Mouse (Mus musculus) stomach, embryonic 16.5 days (tissue): ENCODE measurements around the gene Gpr84. TPM values are rescaled to one million over a fixed set of nuclear protein-coding genes. Genes with fewer than 3 reads are reported as not detected.

Experiments
- ATAC-seq: fragments of 200-750 bp; cut with Nextera tagmentation; 2 replicates; pipeline ENCODE4 v1.8.0; 2017; ENCODE audit warnings: moderate number of reproducible peaks, moderate TSS enrichment; ENCODE audit not compliant: insufficient read depth, low FRiP score
- H3K27ac ChIP-seq: fragments of 300-500 bp; sonication (generic); 2 replicates; pipeline ENCODE4 v1.5.1; 2014; ENCODE audit warnings: low read length
- H3K27me3 ChIP-seq: fragments of 300-500 bp; sonication (generic); 2 replicates; pipeline ENCODE4 v1.6.1; 2014; ENCODE audit warnings: low read length, control low read depth, mixed read lengths; ENCODE audit not compliant: control insufficient read depth, insufficient read depth
- H3K36me3 ChIP-seq: fragments of 300-500 bp; sonication (generic); 2 replicates; pipeline ENCODE4 v1.6.1; 2014; ENCODE audit warnings: low read length; ENCODE audit not compliant: control insufficient read depth, insufficient read depth
- H3K4me1 ChIP-seq: fragments of 300-500 bp; sonication (generic); 2 replicates; pipeline ENCODE4 v1.6.1; 2014; ENCODE audit warnings: low read length, control low read depth, mixed read lengths; ENCODE audit not compliant: control insufficient read depth, insufficient read depth
- H3K4me2 ChIP-seq: fragments of 300-500 bp; sonication (generic); 2 replicates; pipeline ENCODE4 v1.6.1; 2014; ENCODE audit warnings: low read depth, low read length, mixed read lengths
- H3K4me3 ChIP-seq: fragments of 300-500 bp; sonication (generic); replicated peaks from 2 replicates; pipeline ENCODE4 v1.5.1; 2014; ENCODE audit warnings: mild to moderate bottlenecking, low read length
- H3K9ac ChIP-seq: fragments of 300-500 bp; sonication (generic); 2 replicates; pipeline ENCODE4 v1.6.1; 2014; ENCODE audit warnings: low read length
- H3K9me3 ChIP-seq: fragments of 300-500 bp; sonication (generic); replicated peaks from 2 replicates; pipeline ENCODE4 v1.6.1; 2016; ENCODE audit warnings: low read length, control low read depth; ENCODE audit not compliant: control insufficient read depth
- WGBS: fragments of 180-500 bp; shearing (Covaris S2); extraction: QIAGEN DNeasy Blood & Tissue Kit; methylation state at CpG from one replicate; pipeline ENCODE4 v1.1.7; 2014; 5-methylcytosine and 5-hydroxymethylcytosine counted together
- polyA plus RNA-seq: library from polyadenylated mRNA; unstranded; fragments of >200 nt; fragmentation: Nextera tagmentation; extraction: Ambion mirVana; gene quantifications from 2 replicates; pipeline ENCODE4 v1.2.1, GENCODE M21; 2015

Gpr84 gene
- polyA plus RNA-seq: 0.15 and 0.59 TPM in 2 replicates

DNA sequence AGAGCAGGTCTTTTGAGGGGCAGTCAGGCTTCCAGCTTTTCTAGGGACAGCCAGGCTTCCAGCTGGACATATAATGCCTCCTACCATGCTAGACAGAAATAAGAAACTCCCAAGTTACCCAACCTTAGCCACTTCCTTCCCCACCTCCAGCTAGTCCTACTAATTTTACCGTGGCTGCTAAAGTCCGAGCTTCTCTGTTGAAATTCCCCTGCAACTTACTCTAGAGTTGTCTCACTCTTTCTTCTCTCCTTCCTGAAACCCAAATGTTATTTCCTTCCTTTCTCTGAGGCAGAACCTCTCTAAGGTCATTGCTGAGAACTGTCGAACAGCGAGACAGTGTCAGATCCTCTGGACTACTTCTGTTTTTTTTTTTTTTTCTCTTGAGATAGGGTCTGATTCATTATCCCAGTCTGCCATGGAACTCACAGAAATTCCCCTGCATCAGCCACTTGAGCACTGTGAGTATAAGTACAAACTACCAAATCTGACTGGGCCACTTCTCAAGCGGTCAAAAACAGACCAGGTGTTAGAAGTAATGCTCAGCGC lies at the start of gene Gpr84:
Gpr84 (minus strand) TSS at position 248 of the 546 bp plus-strand sequence.
- Histone ChIP-seq H3K4me3 (no peak within 1 kb of the TSS), H3K4me1 (peaks cover 40% of the 10 kb centered on the region), H3K27me3 (no peaks in the 10 kb centered on the region), H3K27ac (no peak within 1 kb of the TSS), H3K4me2 (no peak within 1 kb of the TSS), H3K36me3 (no peaks in the 10 kb centered on the region), H3K9ac (no peak within 1 kb of the TSS), H3K9me3 (no peaks in the 10 kb centered on the region)
- ATAC-seq: no peak
- WGBS: 54% methylated on average over 6 of the region's 6 CpGs

DNA sequence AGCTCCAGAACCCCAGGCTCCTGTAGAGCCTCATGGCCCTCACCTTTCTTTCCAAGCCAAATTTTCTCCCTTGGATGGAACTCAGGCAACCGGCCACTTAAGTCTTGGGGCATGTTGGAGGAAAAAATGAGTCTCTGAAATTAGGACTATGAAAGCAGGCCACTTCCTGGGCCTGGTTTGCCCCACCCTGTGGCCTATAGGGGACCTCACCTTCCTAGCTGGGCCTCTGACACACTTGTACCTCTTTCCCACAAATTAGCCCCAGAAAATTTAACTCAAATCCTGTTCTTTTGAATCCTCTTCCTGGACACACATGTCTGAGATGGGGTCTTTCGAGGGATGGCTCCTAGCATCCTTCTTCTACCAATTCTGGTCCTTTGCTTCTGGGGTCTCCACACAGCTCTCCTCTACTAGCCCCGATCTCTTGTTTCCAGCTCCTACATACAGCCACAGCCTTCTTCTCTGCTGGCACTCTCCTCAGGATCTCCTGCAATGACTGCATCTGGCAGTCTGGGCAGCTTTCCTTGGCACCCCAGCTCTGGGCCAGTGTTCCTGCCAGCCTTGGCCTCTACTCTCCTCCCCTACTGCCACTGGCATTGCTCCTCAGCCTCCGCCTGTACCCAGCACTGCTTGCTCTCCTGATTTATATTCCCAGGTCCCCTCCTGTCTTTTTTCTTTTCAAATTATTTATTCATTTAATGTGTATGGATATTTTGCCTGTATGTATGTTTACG lies 49.6 kb upstream of the Gpr84 start:
- H3K36me3 ChIP-seq: no peaks in the 10 kb centered on the region
- H3K4me3 ChIP-seq: no peak overlapping the region
- no peaks in the 10 kb centered on the region for H3K9me3 ChIP-seq
- no peak overlapping the region for H3K4me2 ChIP-seq
- WGBS: 91% methylated on average over 5 of the region's 5 CpGs
- ATAC-seq: no peak
- H3K27ac ChIP-seq: no peak overlapping the region
- H3K9ac ChIP-seq: peak overlapping the region; percentile 28; the same call in 1 of the 2 replicates
- H3K27me3 ChIP-seq: no peaks in the 10 kb centered on the region
- H3K4me1 ChIP-seq: peaks cover 24% of the 10 kb centered on the region; the same call in 1 of the 2 replicates

DNA sequence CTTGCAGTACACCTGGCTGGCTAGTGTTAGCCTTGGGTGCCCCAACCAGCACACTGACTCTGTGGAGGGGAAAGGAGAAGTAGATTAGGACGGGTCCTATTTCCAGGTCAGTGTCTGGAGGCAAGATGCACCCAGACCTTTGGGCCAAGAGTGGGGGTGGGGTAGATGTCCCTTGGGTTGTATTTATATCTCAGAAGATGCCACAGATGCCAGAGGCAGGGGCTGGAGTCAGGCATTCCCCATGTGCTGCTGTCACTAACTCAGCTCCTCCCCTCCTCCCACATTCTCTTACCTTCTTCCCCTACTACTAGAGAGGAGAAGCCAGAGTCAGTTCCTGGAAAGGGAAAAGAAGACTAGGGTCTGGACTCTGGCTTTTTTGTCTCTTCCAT lies 48.7 kb upstream of the Gpr84 start:
- peaks cover 15% of the 10 kb centered on the region; the same call in 1 of the 2 replicates for H3K4me1 ChIP-seq
- H3K4me2 ChIP-seq: no peak overlapping the region
- H3K9ac ChIP-seq: no peak overlapping the region
- H3K27me3 ChIP-seq: no peaks in the 10 kb centered on the region
- H3K36me3 ChIP-seq: no peaks in the 10 kb centered on the region
- H3K9me3 ChIP-seq: no peaks in the 10 kb centered on the region
- H3K27ac ChIP-seq: no peak overlapping the region
- no peak for ATAC-seq
- WGBS: 45% methylated on average over 1 of the region's 1 CpGs
- H3K4me3 ChIP-seq: no peak overlapping the region

DNA sequence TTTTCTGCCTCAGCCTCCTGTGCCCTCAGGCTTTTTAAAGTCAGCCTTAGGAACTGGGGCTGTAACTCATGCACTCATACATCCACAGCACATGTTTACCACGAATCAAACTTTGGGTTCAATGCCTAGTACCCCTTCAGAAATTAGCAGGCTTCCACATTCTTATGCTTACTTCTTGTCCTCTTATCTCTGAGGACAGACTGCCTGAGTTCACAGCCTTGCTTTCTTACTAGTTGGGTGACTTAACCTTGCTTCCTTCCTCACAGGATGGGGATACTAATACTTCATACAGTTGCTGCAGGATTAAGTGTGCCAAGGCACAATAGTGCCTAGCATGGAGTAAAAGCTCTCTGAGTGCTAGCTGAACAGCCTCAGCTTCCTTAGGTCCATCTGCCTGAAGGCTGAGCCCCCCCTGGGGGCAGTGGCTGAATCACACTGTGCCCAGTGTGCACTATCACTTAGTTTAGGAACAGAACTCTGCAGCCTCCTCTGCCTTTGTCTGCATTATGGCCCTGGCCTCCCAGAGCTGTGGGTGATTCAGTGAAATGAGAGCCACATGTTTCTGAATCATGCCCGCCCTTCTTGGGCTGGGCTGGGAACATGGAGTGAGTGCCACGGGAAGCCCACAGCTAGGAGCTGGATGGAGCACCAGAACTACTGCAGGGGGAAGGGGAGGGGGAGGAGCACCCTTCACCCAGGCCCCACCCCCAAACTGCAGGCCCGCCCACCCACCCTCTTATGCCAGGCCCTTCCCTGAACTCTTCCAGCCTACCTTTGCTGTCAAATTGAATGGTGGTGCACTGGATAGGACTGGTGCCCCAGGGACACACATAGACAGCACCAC lies 48.1 kb upstream of the Gpr84 start:
- ATAC-seq: peak; percentile 57
- H3K9ac ChIP-seq: no peak overlapping the region
- H3K27ac ChIP-seq: no peak overlapping the region; the same call in 1 of the 2 replicates
- no peak overlapping the region for H3K4me3 ChIP-seq
- no peaks in the 10 kb centered on the region for H3K9me3 ChIP-seq
- no peak overlapping the region for H3K4me2 ChIP-seq
- H3K27me3 ChIP-seq: no peaks in the 10 kb centered on the region
- peaks cover 14% of the 10 kb centered on the region; the same call in 1 of the 2 replicates for H3K4me1 ChIP-seq
- no peaks in the 10 kb centered on the region for H3K36me3 ChIP-seq
- WGBS: 37% methylated on average over 4 of the region's 4 CpGs

DNA sequence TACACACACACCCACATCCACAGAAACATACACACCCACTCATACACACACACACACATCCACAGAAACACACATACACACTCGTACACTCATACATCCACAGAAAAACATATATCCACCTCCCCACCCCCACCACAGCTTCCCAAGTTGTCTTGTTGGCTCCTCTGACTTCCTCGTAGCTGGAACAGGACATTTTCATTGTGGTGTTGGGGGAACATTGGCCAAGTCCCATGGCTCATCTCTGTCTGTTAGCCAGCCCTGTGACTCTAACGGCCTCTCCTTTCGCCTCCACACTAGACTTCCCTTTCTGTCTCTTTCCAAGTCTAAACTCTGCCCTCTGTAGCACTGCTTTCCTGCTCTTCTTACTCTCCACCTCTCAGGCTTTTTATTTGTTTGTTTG lies 47.4 kb upstream of the Gpr84 start:
- WGBS: 84% methylated on average over 4 of the region's 4 CpGs

DNA sequence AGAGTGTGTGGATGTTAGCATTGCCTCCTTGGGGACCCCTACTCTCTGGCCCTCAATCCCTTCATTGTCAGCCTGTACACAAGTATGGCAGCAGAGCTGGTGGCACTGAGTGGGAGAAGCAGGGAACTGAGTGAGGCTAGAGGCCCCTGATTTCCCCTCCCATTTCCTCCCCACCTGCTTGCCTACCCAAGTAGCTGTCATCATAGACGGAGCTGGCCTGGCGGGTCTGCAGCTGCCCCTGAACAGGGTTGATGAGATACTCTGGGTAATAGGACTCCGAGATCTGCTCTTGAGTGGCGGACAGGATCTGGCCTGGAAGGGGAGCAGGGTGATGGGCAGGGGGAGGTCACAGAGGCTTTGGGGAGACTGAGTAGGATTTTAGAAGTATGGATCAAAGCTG lies 45.7 kb upstream of the Gpr84 start:
- 67% methylated on average over 4 of the region's 4 CpGs for WGBS
- no peak overlapping the region for H3K27ac ChIP-seq
- no peaks in the 10 kb centered on the region for H3K27me3 ChIP-seq
- H3K9ac ChIP-seq: no peak overlapping the region
- no peak overlapping the region for H3K4me3 ChIP-seq
- H3K36me3 ChIP-seq: no peaks in the 10 kb centered on the region
- ATAC-seq: no peak
- H3K9me3 ChIP-seq: no peaks in the 10 kb centered on the region
- H3K4me2 ChIP-seq: no peak overlapping the region
- peaks cover 11% of the 10 kb centered on the region; the same call in 1 of the 2 replicates for H3K4me1 ChIP-seq

More for the DNA sequence above, 47.4 kb upstream of the Gpr84 start:
- no peak overlapping the region for H3K27ac ChIP-seq
- H3K9me3 ChIP-seq: no peaks in the 10 kb centered on the region
- H3K27me3 ChIP-seq: no peaks in the 10 kb centered on the region
- H3K4me3 ChIP-seq: no peak overlapping the region
- H3K9ac ChIP-seq: no peak overlapping the region
- peaks cover 14% of the 10 kb centered on the region; the same call in 1 of the 2 replicates for H3K4me1 ChIP-seq
- ATAC-seq: no peak
- H3K36me3 ChIP-seq: no peaks in the 10 kb centered on the region
- H3K4me2 ChIP-seq: no peak overlapping the region

DNA sequence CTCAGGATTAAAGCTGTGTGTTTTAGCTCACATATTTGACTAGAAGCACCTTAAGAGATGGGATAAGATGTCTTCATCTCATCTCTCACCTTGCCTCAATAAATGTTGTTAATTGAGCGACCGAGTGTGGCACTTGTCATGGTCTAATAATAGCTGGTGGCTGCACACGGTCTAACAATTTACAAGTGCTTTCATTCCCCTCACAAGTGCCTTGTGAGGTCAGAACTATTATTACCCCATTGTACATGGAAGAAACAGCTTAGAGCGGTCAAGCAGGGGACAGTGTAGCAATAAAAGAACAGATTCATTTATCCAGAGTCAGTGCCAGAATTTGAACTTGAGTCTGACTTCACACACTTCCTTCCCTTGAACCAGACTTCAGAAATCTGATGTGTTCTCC lies 45.0 kb upstream of the Gpr84 start:
- Histone ChIP-seq H3K4me3 (no peak overlapping the region), H3K4me1 (peaks cover 11% of the 10 kb centered on the region; the same call in 1 of the 2 replicates), H3K27ac (no peak overlapping the region), H3K27me3 (no peaks in the 10 kb centered on the region), H3K36me3 (no peaks in the 10 kb centered on the region), H3K4me2 (no peak overlapping the region), H3K9me3 (no peaks in the 10 kb centered on the region), H3K9ac (no peak overlapping the region)
- WGBS: 82% methylated on average over 4 of the region's 4 CpGs
- ATAC-seq: no peak

DNA sequence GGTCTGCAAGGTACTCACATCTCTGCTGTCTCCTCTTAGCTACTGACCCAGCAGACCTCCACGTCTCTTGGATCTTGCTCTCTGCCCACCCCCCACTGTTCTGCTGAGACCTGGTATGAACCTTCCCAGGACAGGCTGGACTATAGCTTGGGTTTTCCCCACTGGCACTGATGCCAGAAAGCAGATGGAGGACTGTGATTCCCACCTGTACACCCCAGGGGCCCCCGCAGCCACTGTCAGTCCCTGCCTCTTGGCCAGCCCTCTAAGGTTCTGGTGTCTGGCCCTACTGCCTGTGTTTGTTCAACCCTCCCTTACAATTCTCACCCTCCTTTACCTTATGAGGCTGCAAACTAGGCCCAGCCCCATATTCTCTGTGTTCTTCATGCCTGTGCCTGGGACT lies 44.3 kb upstream of the Gpr84 start:
- Histone ChIP-seq H3K27ac (no peak overlapping the region), H3K36me3 (0 out of 2 replicates have a peak, but pooled peaks cover 1% of the 10 kb centered on the region), H3K27me3 (no peaks in the 10 kb centered on the region), H3K4me1 (peaks cover 7% of the 10 kb centered on the region; the same call in 1 of the 2 replicates), H3K9me3 (no peaks in the 10 kb centered on the region), H3K4me2 (no peak overlapping the region), H3K9ac (no peak overlapping the region), H3K4me3 (no peak overlapping the region)
- WGBS: 86% methylated on average over 2 of the region's 2 CpGs
- ATAC-seq: no peak
